In the genomic region with DNA sequence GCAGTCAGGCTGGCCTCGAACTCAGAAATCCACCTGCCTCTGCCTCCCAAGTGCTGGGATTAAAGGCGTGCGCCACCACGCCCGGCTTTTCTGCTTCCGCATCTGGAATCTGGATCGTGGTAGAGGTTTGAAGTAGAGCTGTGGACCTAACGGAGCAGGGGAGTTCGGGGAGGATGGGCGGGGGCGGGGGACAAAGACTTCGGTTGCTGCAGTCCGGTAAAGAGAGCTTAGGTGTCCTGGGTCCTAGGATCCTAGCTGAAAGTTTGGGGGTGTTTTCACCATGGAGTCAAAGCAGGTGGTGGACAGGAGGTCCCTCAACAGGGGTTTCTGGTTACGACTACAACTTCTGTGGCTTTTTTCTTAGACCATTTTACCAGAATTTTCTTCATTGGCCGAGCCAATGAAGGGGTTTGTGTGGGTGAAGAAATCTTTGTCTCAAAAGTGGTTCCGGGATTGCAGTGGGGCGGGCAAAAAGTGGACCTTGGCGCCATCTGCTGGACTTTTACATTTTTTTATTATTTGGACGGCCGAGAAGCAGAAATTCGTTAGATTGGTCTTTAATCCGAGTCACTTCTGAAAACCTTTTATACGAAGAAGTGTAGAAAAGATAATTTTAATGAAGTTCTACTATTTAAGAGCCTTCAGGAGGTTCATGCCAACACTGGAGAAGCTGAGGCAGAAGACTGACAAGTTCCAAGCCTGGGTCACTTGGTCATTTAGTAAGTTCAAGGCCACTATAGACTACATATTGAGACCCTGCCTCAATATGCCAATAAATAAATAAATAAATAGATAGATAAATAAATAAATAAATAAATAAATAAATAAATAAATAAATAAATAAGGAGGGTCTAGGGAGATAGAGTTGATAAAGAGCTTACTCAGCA, we compare ENCODE assay signal across 8 mouse cellular contexts. TPM values are rescaled to one million over a fixed set of nuclear protein-coding genes. Genes with fewer than 3 reads are reported as not detected.
A peak's percentile ranks its signal among the peaks of the same experiment; 100 is the strongest.
DNase-seq lines count a peak whose midpoint lies in the region; ATAC-seq and TF ChIP-seq lines count a peak whose summit lies in the region.
"Not testable (repeated sequence)": the region's sequence is repeated elsewhere in the genome, so short reads cannot be mapped to it uniquely, and the experiment has no call there.

No protein-coding gene starts in this region.

- H3K4me3 ChIP-seq in hindbrain, embryonic 15.5 days; liver, postnatal 0 days (ENCODE audit: low read depth, low read length); neural tube, embryonic 11.5 days (ENCODE audit: low read depth, low read length): not testable (repeated sequence)

- peak; percentile 71 for TF ChIP-seq CTCF in Patski (IDR thresholded peaks at IDR 0.05)
- peak; percentile 59 for TF ChIP-seq CTCF in liver, postnatal 0 days (IDR thresholded peaks at IDR 0.05; ENCODE audit: low read depth)

- H3K9ac ChIP-seq in hindbrain, embryonic 15.5 days; liver, postnatal 0 days (replicated peaks); neural tube, embryonic 11.5 days (ENCODE audit: low read length): not testable (repeated sequence)

- not testable (repeated sequence) for H3K36me3 ChIP-seq in hindbrain, embryonic 15.5 days; liver, postnatal 0 days (replicated peaks; ENCODE audit: insufficient read depth, low read length); neural tube, embryonic 11.5 days (ENCODE audit: control insufficient read depth, insufficient read depth, low read length)

- CTCF ChIA-PET in Patski (lab: Charles Lee) = interaction anchor here (0.7 to 0.8 kb wide), 3 partner anchors 480 to 735 kb away, joined by 3 to 6 read pairs (median 3); no protein-coding TSS in a partner anchor

- H3K9me3 ChIP-seq in hindbrain, embryonic 15.5 days; liver, postnatal 0 days (ENCODE audit: low read length); neural tube, embryonic 11.5 days (ENCODE audit: control insufficient read depth, low read length): not testable (repeated sequence)

- H3K4me2 ChIP-seq in hindbrain, embryonic 15.5 days = peak overlapping the region; percentile 35; the same call in 1 of the 2 replicates
- H3K4me2 ChIP-seq in liver, postnatal 0 days (ENCODE audit: low read depth, low read length) = 0 out of 2 replicates have a peak overlapping the region, but pooled peaks have one; percentile 13
- H3K4me2 ChIP-seq in neural tube, embryonic 11.5 days (ENCODE audit: low read depth) = not testable (repeated sequence)

- POLR2A ChIA-PET in Patski (lab: Charles Lee) = not testable (repeated sequence)

- DNase-seq in Patski (ENCODE audit: low read depth, low spot score) = not testable (repeated sequence)
- DNase-seq in cerebellum, postnatal 25 days = peak; percentile 38 to 51
- DNase-seq in frontal cortex, postnatal 36 days (ENCODE audit: low spot score in 2 of 2) = peak; percentile 38 to 63
- DNase-seq in layer of hippocampus, adult 9-10 months (ENCODE audit: low spot score) = peak; percentile 36
- DNase-seq in liver, postnatal 0 days = peak; percentile 40
- peak; percentile 57 for DNase-seq in neural tube, embryonic 11.5 days (ENCODE audit: low spot score)
- DNase-seq in thymus, postnatal 0 days (ENCODE audit: low spot score) = peak; percentile 17

- TF ChIP-seq EP300 in liver, postnatal 0 days (IDR thresholded peaks at IDR 0.05; ENCODE audit: low read depth) = not testable (repeated sequence)

- not testable (repeated sequence) for H3K27me3 ChIP-seq in Patski; hindbrain, embryonic 15.5 days; liver, postnatal 0 days (ENCODE audit: insufficient read depth, low read length); neural tube, embryonic 11.5 days (ENCODE audit: control insufficient read depth, insufficient read depth, low read length)

- WGBS in hindbrain, embryonic 15.5 days = 40% methylated on average over 23 of the region's 23 CpGs
- WGBS in liver, postnatal 0 days (ENCODE audit: insufficient replicate concordance) = 34% methylated on average over 23 of the region's 23 CpGs
- WGBS in neural tube, embryonic 11.5 days = 40% methylated on average over 23 of the region's 23 CpGs

- in situ Hi-C loops in Patski (cut with MboI; ENCODE audit: low pct_unique_long_range_greater_than_20kb) = loop anchor here (10.0 kb wide), 1 partner anchor 491 kb away; no protein-coding TSS in a partner anchor

- not testable (repeated sequence) for H3K27ac ChIP-seq in hindbrain, embryonic 15.5 days (replicated peaks); liver, postnatal 0 days (ENCODE audit: low read depth); neural tube, embryonic 11.5 days (ENCODE audit: low read depth, low read length)

- peak; percentile 71 for ATAC-seq in Patski
- peak; percentile 85 for ATAC-seq in hindbrain, embryonic 15.5 days (ENCODE audit: low FRiP score, low read depth)
- ATAC-seq in liver, postnatal 0 days = 0 out of 2 replicates have a peak, but pooled peaks have one; percentile 35
- peak; percentile 72; the same call in 1 of the 2 replicates for ATAC-seq in neural tube, embryonic 11.5 days (ENCODE audit: insufficient read depth, low FRiP score, low TSS enrichment)

- not testable (repeated sequence) for H3K4me1 ChIP-seq in hindbrain, embryonic 15.5 days (replicated peaks); liver, postnatal 0 days (ENCODE audit: insufficient read depth); neural tube, embryonic 11.5 days (ENCODE audit: control insufficient read depth, insufficient read depth, low read length)

RNA-seq across cellular contexts. Expression of gene Gpr137b, which starts 21.5 kb away (rescaled TPM):
- 63.3 TPM for polyA plus RNA-seq in Patski (2021)
- 26.8 and 26.9 TPM in 2 replicates for polyA plus RNA-seq in hindbrain, embryonic 15.5 days (2015; fragmentation: Nextera tagmentation; extraction: Ambion mirVana)
- polyA plus RNA-seq in liver, postnatal 0 days (2015; fragmentation: Nextera tagmentation; extraction: Ambion mirVana) = 2.2 and 3.6 TPM in 2 replicates
- polyA plus RNA-seq in neural tube, embryonic 11.5 days (2014; fragmentation: Nextera tagmentation; extraction: Ambion mirVana) = 24.4 and 28.8 TPM in 2 replicates
- 4.2 and 4.8 TPM in 2 replicates for polyA plus RNA-seq in thymus, postnatal 0 days (2015; fragmentation: Nextera tagmentation; extraction: Ambion mirVana)

RNA-seq across cellular contexts. Expression of gene Nid1, which starts 22.0 kb away (rescaled TPM):
- 0.50 TPM for polyA plus RNA-seq in Patski (2021)
- polyA plus RNA-seq in hindbrain, embryonic 15.5 days (2015; fragmentation: Nextera tagmentation; extraction: Ambion mirVana) = 58.4 and 80.2 TPM in 2 replicates
- 14.8 and 17.9 TPM in 2 replicates for polyA plus RNA-seq in liver, postnatal 0 days (2015; fragmentation: Nextera tagmentation; extraction: Ambion mirVana)
- 53.1 and 54.3 TPM in 2 replicates for polyA plus RNA-seq in neural tube, embryonic 11.5 days (2014; fragmentation: Nextera tagmentation; extraction: Ambion mirVana)
- 9.7 and 12.6 TPM in 2 replicates for polyA plus RNA-seq in thymus, postnatal 0 days (2015; fragmentation: Nextera tagmentation; extraction: Ambion mirVana)

Comparison
In these comparisons a context has a peak if more than half of its experiments do, and no peak if none do; other contexts are left out.
1. ATAC-seq: peak in every context shown above with its lines; median percentile 85 in hindbrain, embryonic 15.5 days; 72 in neural tube, embryonic 11.5 days; 71 in Patski; 35 in liver, postnatal 0 days.